Mouse (Mus musculus) kidney, adult 2 months (tissue): ENCODE measurements at regions not wholly inside any gene's neighbourhood (a gene's known extent, or its start where the extent isn't known, plus 50 kb on each side); places are given as distances from the start of the nearest gene placed in this dataset.

Source experiments
- DNase-seq: peaks from one replicate; pipeline ENCODE4 v3.0.0; 2021
- H3K27ac ChIP-seq: fragments of 200-500 bp; 2 replicates; pipeline ENCODE4 v1.5.1; 2012; ENCODE audit warnings: low read depth, low read length, control low read depth, inconsistent platforms; ENCODE audit not compliant: insufficient read depth
- H3K27me3 ChIP-seq: fragments of 200-500 bp; replicated peaks from 2 replicates; pipeline ENCODE4 v1.6.1; 2012; ENCODE audit warnings: mild to moderate bottlenecking, moderate library complexity, low read length, inconsistent platforms; ENCODE audit not compliant: control insufficient read depth, insufficient read depth
- H3K36me3 ChIP-seq: fragments of 200-500 bp; 2 replicates; pipeline ENCODE4 v1.6.1; 2012; ENCODE audit warnings: mild to moderate bottlenecking, moderate library complexity, low read length, inconsistent platforms; ENCODE audit not compliant: control insufficient read depth, insufficient read depth
- H3K4me1 ChIP-seq: fragments of 200-500 bp; 2 replicates; pipeline ENCODE4 v1.6.1; 2011; ENCODE audit warnings: low read length; ENCODE audit not compliant: control insufficient read depth, insufficient read depth
- H3K4me3 ChIP-seq: fragments of 200-500 bp; 2 replicates; pipeline ENCODE4 v1.5.1; 2011; ENCODE audit warnings: mild to moderate bottlenecking, low read depth, low read length, control low read depth; ENCODE audit not compliant: insufficient read depth
- CTCF ChIP-seq: fragments of 200-500 bp; conservative IDR thresholded peaks from 2 replicates; pipeline ENCODE4 v1.5.1; 2011; ENCODE audit warnings: low read depth, mild to moderate bottlenecking, control low read depth, low read length, moderate library complexity, mixed read lengths; ENCODE audit not compliant: insufficient read depth, insufficient read length
- POLR2A ChIP-seq: fragments of 200-500 bp; IDR thresholded peaks from one replicate; pipeline ENCODE4 v1.6.1; 2011; ENCODE audit warnings: low read depth, low read length, control low read depth
- WGBS: fragments of 180-500 bp; shearing (Covaris S2); methylation state at CpG from one replicate; pipeline ENCODE4 v1.1.7; 2018; 5-methylcytosine and 5-hydroxymethylcytosine counted together

DNA sequence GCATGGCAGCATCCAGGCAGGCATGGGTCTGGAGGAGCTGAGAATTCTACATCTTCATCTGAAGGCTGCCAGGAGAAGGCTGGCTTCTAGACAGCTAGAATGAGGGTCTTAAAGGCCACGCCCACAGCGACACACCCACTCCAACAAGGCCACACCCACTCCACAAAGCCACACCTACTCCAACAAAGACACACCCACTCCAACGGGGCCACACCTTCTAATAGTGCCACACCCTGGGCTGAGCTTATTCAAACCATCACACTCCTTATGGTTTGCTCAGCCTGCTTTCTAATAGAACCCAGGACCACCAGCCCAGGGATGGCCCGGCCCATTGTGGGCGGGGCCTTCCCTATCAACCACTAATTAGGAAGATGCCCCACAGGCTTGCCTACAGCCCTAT, 149.0 kb downstream of the 2410131K14Rik start:
- Histone ChIP-seq H3K27me3 (no peaks in the 10 kb centered on the region), H3K27ac (no peak overlapping the region), H3K4me1 (no peaks in the 10 kb centered on the region), H3K4me3 (no peak overlapping the region), H3K36me3 (no peaks in the 10 kb centered on the region)
- WGBS = 59% methylated on average over 5 of the region's 5 CpGs
- TF ChIP-seq POLR2A (no peak), CTCF (no peak)
- no peak for DNase-seq

DNA sequence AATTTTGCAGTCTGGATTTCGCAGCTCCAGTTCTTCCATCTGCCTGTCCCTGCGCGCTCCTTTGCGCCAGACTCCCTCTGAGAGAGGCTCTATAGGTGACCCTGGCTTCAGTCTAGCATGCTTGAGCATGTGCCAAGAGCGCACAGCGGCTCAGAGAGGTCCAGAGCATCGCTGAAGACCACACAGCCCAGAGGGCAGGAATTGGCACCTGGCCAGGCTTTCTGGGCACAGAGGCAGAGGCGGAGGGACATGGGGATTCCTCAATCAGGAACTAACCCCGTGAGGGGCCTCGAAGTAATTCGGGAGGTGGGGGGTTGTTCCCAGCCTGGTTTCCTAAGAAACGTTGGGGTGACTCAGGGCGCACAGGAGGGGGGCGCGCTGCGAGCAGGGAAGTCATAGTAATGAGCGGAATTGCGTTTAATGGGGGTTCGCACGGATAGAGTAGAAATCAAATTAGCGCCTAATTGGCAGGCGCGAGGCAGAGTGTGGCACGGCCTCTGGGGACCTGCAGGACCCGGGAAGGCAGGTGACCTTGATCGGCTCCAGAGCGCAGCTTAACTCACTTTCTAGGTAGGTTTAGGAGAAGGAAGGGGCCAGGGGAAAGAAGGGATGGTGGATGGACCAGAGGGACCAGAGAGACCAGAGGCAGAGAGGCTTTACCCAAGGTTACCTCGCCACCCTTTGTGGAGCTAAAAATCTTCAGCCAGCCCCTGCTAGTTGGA, 151.1 kb downstream of the 2410131K14Rik start:
- WGBS = 19% methylated on average over 28 of the region's 28 CpGs
- H3K36me3 ChIP-seq = no peaks in the 10 kb centered on the region
- TF ChIP-seq POLR2A (no peak), CTCF (no peak)
- H3K27me3 ChIP-seq = no peaks in the 10 kb centered on the region
- H3K4me3 ChIP-seq = no peak overlapping the region
- no peaks in the 10 kb centered on the region for H3K4me1 ChIP-seq
- no peak overlapping the region for H3K27ac ChIP-seq
- no peak for DNase-seq

DNA sequence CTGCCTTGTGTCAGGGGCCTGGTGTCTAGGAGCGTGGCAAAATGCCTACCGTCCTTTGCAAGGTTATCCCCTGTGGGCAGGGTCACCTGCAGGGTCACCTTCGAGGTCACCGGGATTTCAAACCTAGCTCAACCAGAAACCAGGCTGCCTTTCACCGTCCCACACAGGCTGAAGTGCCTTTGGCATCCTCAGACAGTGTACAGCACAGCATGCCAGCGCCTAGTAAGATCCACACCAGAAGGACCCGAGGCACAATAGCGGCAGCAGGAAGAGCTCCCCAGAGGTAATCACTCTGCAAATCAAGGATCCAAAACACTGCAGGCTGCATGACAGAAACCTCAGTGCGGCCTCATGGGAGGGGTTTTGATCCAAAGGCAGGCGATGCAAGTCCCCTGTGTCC, 155.9 kb downstream of the 2410131K14Rik start:
- no peak overlapping the region for H3K27ac ChIP-seq
- no peaks in the 10 kb centered on the region for H3K36me3 ChIP-seq
- DNase-seq = no peak
- WGBS = 75% methylated on average over 10 of the region's 10 CpGs
- TF ChIP-seq CTCF (no peak), POLR2A (no peak)
- H3K4me1 ChIP-seq = no peaks in the 10 kb centered on the region
- H3K4me3 ChIP-seq = no peak overlapping the region
- no peaks in the 10 kb centered on the region for H3K27me3 ChIP-seq

DNA sequence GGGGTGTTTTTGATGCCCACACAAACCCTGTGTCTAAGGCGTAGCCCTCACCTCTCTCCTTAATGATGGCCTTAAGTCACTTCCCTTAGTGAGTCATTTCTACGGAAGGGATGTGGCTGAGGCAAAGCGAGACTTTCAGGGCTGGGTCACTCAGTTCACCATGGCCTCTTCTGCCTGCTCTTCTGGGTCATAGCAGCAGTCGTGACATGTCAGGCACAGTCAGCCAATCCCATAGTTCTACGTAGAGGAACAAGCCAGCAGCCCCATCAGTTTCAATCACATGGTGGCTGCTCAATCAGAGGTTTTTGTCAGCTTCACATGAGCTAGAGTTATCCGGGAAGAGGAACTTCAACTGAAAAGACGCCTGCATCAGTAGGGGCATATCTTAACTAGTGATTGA, 156.1 kb upstream of the Med13l start:
- Histone ChIP-seq H3K27ac (no peak overlapping the region), H3K4me1 (no peaks in the 10 kb centered on the region), H3K27me3 (no peaks in the 10 kb centered on the region), H3K36me3 (no peaks in the 10 kb centered on the region), H3K4me3 (no peak overlapping the region)
- TF ChIP-seq CTCF (no peak), POLR2A (no peak)
- WGBS = 71% methylated on average over 7 of the region's 7 CpGs
- DNase-seq = no peak

DNA sequence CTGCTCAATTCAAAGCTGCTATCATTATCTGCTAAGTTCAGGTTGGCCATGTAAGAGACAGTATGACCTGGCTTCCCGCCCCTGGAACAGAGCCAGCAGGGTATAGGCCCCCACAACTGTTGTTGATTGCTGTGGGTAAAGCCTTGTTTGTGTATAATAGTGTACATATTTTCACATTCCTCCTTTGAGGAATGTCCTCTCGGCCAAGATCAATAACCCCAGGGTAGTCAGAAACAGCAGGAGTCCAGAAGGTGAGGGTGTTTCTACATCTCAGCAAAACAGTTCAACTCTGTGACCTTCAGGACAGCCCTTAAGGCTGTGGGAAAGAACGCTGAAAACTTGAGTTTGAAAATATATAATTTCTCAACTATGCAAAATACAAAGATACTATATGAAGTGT, 155.1 kb upstream of the Med13l start:
- H3K27ac ChIP-seq = no peak overlapping the region
- TF ChIP-seq POLR2A (no peak), CTCF (no peak)
- no peaks in the 10 kb centered on the region for H3K4me1 ChIP-seq
- H3K27me3 ChIP-seq = no peaks in the 10 kb centered on the region
- H3K36me3 ChIP-seq = no peaks in the 10 kb centered on the region
- no peak for DNase-seq
- H3K4me3 ChIP-seq = no peak overlapping the region
- WGBS = 85% methylated on average over 3 of the region's 3 CpGs

DNA sequence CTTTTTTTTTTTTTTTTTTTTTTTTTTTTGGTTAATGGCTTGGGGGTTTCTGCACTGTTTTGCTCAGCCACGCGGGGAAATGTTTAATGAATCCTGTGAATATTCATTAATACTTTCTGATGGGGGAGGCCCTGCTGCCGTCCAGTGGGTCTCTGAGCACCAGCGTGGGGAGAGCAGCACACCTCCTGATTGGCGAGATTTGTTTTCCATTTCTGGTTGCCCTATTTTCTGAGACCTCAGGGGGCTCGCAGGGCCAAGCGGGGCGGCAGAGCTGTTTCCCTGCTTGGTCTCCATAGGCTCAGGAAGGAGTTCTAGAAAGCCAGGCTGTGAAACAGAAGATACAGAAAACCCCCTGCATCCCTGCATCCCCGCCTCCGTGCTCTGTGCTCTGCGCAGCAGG, 153.0 kb upstream of the Med13l start:
- H3K36me3 ChIP-seq = no peaks in the 10 kb centered on the region
- TF ChIP-seq POLR2A = no peak
- no peak for TF ChIP-seq CTCF
- DNase-seq = no peak
- WGBS = 68% methylated on average over 11 of the region's 11 CpGs
- H3K27ac ChIP-seq = no peak overlapping the region
- no peaks in the 10 kb centered on the region for H3K4me1 ChIP-seq
- H3K27me3 ChIP-seq = no peaks in the 10 kb centered on the region
- H3K4me3 ChIP-seq = no peak overlapping the region

DNA sequence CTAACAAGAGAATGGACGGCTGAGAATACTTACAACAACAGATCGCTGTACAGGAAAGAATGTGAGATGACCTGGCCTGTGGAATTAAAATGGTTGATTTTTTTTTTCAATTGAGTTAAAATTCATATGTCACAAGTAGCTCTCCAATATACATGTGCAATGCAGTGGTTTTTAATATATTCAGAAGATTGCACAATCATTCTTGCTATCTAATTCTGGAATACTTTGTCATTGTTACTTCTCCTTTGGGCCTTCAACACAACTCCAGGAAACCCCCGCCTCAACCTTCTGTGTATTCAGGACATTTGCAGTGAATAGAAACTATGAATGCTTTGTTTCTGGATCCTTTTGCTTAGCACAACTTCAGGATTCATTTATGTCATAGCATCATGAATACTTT, 152.5 kb upstream of the Med13l start:
- Histone ChIP-seq H3K4me1 (no peaks in the 10 kb centered on the region), H3K36me3 (no peaks in the 10 kb centered on the region), H3K27ac (no peak overlapping the region), H3K4me3 (no peak overlapping the region), H3K27me3 (no peaks in the 10 kb centered on the region)
- no peak for DNase-seq
- 82% methylated on average over 3 of the region's 3 CpGs for WGBS
- TF ChIP-seq POLR2A (no peak), CTCF (no peak)
